Mouse (Mus musculus): ENCODE data around the gene Get4. TPM values are rescaled to one million over a fixed set of nuclear protein-coding genes. Genes with fewer than 3 reads are reported as not detected.
A peak's percentile ranks its signal among the peaks of the same experiment; 100 is the strongest.

The Get4 gene
- polyA plus RNA-seq, 1 experiment from 2014 or later, result 119 TPM

GRCm38 (mm10) chr5:139267661-139268060 lies 15.5 kb downstream of the Get4 start:
- 88% methylated on average over 4 of the region's 4 CpGs for WGBS
- no peak overlapping the region for H3K4me3 ChIP-seq
- H3K9me3 ChIP-seq, result no peaks in the 10 kb centered on the region
- no peak overlapping the region for H3K9ac ChIP-seq
- no peaks in the 10 kb centered on the region for H3K27me3 ChIP-seq
- ATAC-seq (ENCODE audit: low read depth), result no peak
- H3K4me1 ChIP-seq (replicated peaks), result peaks cover 18% of the 10 kb centered on the region
- no peak overlapping the region for H3K4me2 ChIP-seq
- peaks cover 66% of the 10 kb centered on the region for H3K36me3 ChIP-seq
- H3K27ac ChIP-seq (replicated peaks), result no peak overlapping the region

DNA sequence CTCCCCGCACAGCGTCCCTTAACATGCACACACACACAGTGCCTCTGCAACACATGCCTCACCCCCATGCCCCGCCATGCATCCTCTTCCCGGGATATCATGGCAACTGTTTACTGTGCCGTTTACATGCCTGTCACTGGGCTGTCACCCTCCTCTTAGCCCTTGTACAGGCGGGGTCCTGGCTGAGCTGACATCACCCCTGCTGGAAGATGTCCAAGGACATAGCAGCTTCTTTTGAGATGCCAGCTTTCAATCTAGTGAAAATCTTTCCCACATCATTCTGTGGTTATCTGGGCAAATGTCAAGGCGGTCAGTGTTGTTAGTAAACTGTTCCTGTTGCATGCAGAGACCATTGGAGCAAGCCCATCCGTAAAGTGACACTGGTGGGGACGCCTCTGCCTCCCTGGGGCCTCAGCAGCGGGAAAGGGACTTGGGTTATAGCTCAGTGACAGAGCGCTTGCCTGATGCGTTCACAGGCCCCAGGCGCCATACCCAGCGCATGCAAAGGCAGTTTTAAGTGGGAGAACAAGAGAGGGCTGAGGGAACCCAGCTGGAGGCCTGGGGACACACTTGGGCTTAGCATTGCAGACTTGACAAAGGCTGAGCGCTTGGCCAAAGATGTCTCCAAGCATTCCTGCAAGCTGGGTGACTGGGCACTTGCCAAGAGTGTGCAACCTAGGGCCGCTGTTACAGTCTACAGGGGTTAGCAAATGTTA lies 18.8 kb downstream of the Get4 start:
- Histone ChIP-seq H3K27me3 (no peaks in the 10 kb centered on the region), H3K36me3 (peaks cover 33% of the 10 kb centered on the region), H3K9me3 (no peaks in the 10 kb centered on the region), H3K9ac (no peak overlapping the region), H3K27ac (replicated peaks) (no peak overlapping the region; the same call in 1 of the 2 replicates), H3K4me1 (replicated peaks) (peaks cover 22% of the 10 kb centered on the region), H3K4me2 (no peak overlapping the region), H3K4me3 (no peak overlapping the region)
- ATAC-seq (ENCODE audit: low read depth), result no peak
- WGBS, result 59% methylated on average over 16 of the region's 16 CpGs

DNA sequence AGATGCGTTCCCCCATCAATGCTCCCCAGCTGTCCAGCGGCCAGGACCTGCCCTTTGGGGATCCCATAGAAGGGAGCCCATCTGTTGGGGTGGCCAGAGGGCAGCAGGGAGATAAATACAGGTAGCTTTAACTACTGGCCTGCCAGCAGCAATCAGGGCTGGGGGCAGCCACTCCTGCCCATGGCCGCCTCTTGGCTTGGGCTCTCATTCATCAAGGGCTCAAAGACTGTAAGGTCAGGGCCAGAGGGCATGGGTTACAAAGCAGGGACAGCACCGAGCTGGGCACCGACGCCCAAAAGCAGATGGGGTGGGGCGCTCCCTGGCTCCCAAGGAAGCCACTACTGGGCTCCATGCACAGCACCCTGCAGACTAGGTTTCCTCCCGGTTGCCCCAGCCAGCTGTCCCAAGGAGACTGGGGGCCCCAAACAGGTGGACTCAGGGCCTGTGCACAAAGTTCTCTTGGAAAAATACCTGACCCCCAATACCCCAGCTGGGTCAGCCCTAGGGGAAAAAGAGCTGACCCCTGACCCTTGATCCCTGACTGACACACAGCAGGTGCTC lies 19.9 kb downstream of the Get4 start:
- Histone ChIP-seq H3K4me2 (no peak overlapping the region), H3K9me3 (no peaks in the 10 kb centered on the region), H3K27me3 (no peaks in the 10 kb centered on the region), H3K9ac (no peak overlapping the region), H3K36me3 (peaks cover 22% of the 10 kb centered on the region), H3K27ac (replicated peaks) (no peak overlapping the region), H3K4me3 (no peak overlapping the region), H3K4me1 (replicated peaks) (peaks cover 22% of the 10 kb centered on the region)
- WGBS, result 36% methylated on average over 8 of the region's 8 CpGs
- ATAC-seq (ENCODE audit: low read depth), result no peak

DNA sequence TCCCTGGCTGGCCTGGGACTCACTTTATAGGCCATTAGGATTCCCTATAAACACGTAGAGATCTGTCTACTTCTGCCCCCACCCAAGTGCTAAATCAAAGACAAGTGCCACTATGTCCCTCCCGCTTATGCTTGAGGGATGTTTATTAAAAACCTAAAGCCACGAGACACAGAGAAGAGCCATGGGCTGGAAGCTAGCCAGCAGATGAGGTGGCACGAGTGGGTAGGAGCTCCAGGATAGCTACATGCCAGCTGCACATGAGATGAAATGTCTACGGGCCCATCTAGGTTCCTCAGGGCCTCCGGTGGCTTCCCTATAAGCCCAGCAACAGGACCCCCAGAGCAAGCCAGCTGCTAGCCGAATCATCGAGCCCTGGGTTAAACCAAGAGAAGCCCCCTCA lies 25.2 kb downstream of the Get4 start:
- H3K36me3 ChIP-seq, result no peaks in the 10 kb centered on the region
- H3K4me3 ChIP-seq, result no peak overlapping the region
- H3K27ac ChIP-seq (replicated peaks), result no peak overlapping the region
- no peak overlapping the region for H3K9ac ChIP-seq
- H3K4me1 ChIP-seq (replicated peaks), result peaks cover 17% of the 10 kb centered on the region
- H3K27me3 ChIP-seq, result no peaks in the 10 kb centered on the region
- 79% methylated on average over 8 of the region's 8 CpGs for WGBS
- H3K9me3 ChIP-seq, result no peaks in the 10 kb centered on the region
- no peak for ATAC-seq (ENCODE audit: low read depth)
- no peak overlapping the region for H3K4me2 ChIP-seq

GRCm38 (mm10) chr5:139281373-139282112 lies 29.4 kb downstream of the Get4 start:
- peaks cover 17% of the 10 kb centered on the region for H3K4me1 ChIP-seq (replicated peaks)
- 35% methylated on average over 10 of the region's 11 CpGs for WGBS
- H3K9ac ChIP-seq, result 0 out of 2 replicates have a peak overlapping the region, but pooled peaks have one; percentile 38
- no peaks in the 10 kb centered on the region for H3K9me3 ChIP-seq
- H3K27ac ChIP-seq (replicated peaks), result 0 out of 2 replicates have a peak overlapping the region, but pooled peaks have one; percentile 9
- H3K4me2 ChIP-seq, result no peak overlapping the region
- peak; percentile 36 for ATAC-seq (ENCODE audit: low read depth)
- H3K36me3 ChIP-seq, result no peaks in the 10 kb centered on the region
- no peak overlapping the region for H3K4me3 ChIP-seq
- H3K27me3 ChIP-seq, result no peaks in the 10 kb centered on the region

DNA sequence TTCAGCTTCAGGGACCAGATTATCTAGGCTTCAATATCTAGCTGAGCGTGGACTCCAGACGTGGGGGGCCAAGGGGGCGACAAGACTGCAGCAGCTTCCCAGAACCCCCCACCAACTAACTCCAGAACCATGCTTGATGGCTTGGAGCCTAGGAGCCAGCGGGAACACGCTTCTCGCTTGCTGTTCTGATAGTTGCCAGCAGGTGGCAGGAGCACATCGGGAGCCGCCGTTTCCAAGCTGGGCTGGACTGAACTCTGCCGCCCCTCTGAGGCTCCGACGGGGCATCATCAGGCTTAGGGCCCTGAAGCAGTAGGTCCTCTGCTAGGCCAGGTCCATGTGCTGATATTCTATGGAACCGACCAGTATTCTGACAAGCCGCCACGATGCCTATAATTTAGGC lies 30.1 kb downstream of the Get4 start:
- peaks cover 17% of the 10 kb centered on the region for H3K4me1 ChIP-seq (replicated peaks)
- no peak overlapping the region for H3K4me2 ChIP-seq
- no peak overlapping the region for H3K4me3 ChIP-seq
- ATAC-seq (ENCODE audit: low read depth), result peak; percentile 55
- WGBS, result 7% methylated on average over 15 of the region's 15 CpGs
- H3K36me3 ChIP-seq, result no peaks in the 10 kb centered on the region
- H3K27me3 ChIP-seq, result no peaks in the 10 kb centered on the region
- H3K9ac ChIP-seq, result peak overlapping the region; percentile 45
- no peaks in the 10 kb centered on the region for H3K9me3 ChIP-seq
- no peak overlapping the region for H3K27ac ChIP-seq (replicated peaks)

DNA sequence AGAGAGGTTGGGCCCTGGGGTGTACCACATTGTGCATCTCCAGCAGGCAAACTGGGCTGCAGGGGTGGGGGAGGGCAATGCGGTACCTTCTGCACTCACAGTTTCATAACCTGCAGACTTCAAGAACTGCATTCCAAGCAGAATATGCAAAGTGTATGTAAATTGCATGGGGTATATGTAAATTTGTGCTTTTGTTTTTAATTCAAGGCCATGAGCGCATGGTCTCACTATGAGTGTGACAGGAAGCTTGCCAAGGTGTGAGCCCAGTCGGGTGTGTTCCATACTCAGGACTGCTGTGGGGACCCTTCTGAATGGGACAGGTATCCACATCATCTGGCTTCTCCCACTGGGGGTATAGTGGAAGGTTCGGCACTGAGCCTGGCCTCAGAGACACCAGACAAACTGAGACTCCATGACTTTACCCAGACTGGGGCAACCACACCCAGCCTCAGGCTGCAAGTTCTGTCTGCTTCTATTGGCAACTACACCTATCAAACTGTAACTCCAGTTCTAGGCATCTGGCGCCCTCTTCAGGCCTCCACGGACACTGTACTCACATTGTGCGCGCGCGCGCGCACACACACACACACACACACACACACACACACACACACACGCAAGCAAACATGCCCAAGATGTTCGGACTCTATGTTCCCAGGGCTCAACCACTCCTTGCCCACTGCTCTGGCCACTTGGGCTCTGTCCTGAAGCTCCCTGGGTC lies 31.5 kb downstream of the Get4 start:
- Histone ChIP-seq H3K4me1 (replicated peaks) (peaks cover 17% of the 10 kb centered on the region), H3K4me3 (no peak overlapping the region), H3K9ac (no peak overlapping the region), H3K36me3 (no peaks in the 10 kb centered on the region), H3K27ac (replicated peaks) (no peak overlapping the region), H3K4me2 (no peak overlapping the region), H3K27me3 (no peaks in the 10 kb centered on the region), H3K9me3 (no peaks in the 10 kb centered on the region)
- no peak for ATAC-seq (ENCODE audit: low read depth)
- 96% methylated on average over 14 of the region's 14 CpGs for WGBS

DNA sequence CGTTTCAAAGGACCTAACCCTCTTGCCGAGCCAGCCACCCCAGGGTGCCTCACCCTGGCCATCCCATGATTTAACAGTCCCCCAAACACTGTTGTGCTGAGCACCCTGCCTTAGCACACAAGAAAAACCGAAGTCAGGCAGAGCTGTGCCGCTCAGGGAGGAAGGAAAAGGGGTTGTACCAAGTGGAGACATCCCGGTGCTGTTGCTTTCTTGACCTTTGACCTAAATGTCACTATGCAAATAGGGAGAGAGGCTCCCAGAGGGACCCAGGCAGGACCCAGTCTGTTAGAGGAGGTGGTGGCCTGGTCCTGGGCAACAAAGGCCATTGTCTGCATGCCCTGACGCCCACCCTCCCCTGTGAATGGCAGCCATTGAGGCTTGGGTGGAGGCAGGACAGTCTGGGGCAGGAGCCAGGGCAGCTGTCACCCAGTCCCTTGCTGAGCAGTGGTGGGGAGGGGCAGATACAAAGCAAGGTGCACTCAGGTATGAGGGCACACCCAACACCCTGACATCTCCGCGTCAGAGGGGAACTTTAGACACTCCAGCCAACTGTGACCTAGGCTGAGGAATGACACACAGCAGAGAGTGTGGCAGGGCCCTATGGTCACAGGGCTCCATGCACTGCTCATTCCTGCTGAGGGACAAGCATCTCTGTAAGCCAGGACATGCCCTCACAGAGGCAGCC lies 33.4 kb downstream of the Get4 start:
- H3K4me1 ChIP-seq (replicated peaks), result peaks cover 17% of the 10 kb centered on the region
- WGBS, result 56% methylated on average over 8 of the region's 8 CpGs
- no peaks in the 10 kb centered on the region for H3K27me3 ChIP-seq
- no peak overlapping the region for H3K4me2 ChIP-seq
- no peak for ATAC-seq (ENCODE audit: low read depth)
- no peak overlapping the region for H3K27ac ChIP-seq (replicated peaks)
- no peaks in the 10 kb centered on the region for H3K9me3 ChIP-seq
- no peaks in the 10 kb centered on the region for H3K36me3 ChIP-seq
- H3K9ac ChIP-seq, result 0 out of 2 replicates have a peak overlapping the region, but pooled peaks have one; percentile 17
- H3K4me3 ChIP-seq, result no peak overlapping the region

- WGBS, result 76% methylated on average over 14 of the region's 14 CpGs
- 0 out of 2 replicates have a peak overlapping the region, but pooled peaks have one; percentile 17 for H3K9ac ChIP-seq
These were observed 34.2 kb downstream of the Get4 start for GRCm38 (mm10) chr5:139286142-139286941.

DNA sequence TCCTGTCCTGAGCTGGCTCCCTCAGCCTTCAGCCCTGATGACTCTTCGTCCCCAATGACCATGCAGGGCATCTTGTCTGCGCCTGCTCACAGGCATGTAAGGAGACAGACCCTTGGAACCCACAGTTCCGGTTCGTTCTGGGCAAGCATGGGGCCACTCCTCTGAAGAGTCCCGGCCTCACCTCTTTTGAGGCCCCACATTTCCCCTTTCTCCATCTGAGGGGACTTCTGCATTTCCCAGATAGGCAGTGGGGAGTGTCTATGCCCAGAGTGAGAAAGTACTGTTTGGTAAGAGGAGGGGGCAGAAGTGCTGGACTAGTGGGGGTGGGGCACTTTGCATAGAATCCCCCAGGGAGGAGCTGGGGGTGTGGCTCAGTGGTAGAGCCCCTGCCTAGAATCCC lies 35.0 kb downstream of the Get4 start:
- no peak for ATAC-seq (ENCODE audit: low read depth)
- Histone ChIP-seq H3K4me1 (replicated peaks) (peaks cover 6% of the 10 kb centered on the region; the same call in 1 of the 2 replicates), H3K4me2 (no peak overlapping the region), H3K27me3 (no peaks in the 10 kb centered on the region), H3K4me3 (no peak overlapping the region), H3K9ac (no peak overlapping the region), H3K9me3 (no peaks in the 10 kb centered on the region), H3K36me3 (no peaks in the 10 kb centered on the region), H3K27ac (replicated peaks) (no peak overlapping the region)
- WGBS, result 91% methylated on average over 5 of the region's 5 CpGs

More at GRCm38 (mm10) chr5:139286142-139286941, 34.2 kb downstream of the Get4 start:
- Histone ChIP-seq H3K4me2 (no peak overlapping the region), H3K4me1 (replicated peaks) (peaks cover 14% of the 10 kb centered on the region), H3K4me3 (no peak overlapping the region), H3K9me3 (no peaks in the 10 kb centered on the region), H3K27me3 (no peaks in the 10 kb centered on the region), H3K27ac (replicated peaks) (no peak overlapping the region), H3K36me3 (no peaks in the 10 kb centered on the region)
- ATAC-seq (ENCODE audit: low read depth), result no peak

DNA sequence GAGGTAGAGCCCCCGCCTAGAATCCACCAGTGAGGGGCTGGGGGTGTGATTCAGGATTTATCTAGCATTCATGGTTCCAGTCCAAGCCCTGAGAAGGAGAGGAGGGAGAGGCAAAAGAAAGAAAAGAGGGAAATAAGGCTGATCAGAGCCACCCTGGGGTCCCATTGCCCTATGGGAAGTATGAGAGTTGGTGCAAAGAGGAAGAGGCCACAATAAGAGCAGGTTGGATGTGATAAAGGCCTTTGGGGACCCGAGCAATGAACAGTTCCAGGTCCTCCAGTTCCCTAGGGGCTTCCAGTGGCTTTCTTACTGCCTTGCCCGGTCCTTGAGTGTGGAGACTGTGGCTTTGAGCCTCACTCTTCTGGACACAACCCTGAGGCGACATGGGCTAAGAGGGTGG lies 35.7 kb downstream of the Get4 start:
- no peak overlapping the region for H3K4me2 ChIP-seq
- H3K4me1 ChIP-seq (replicated peaks), result 0 out of 2 replicates have a peak, but pooled peaks cover under 1% of the 10 kb centered on the region
- H3K4me3 ChIP-seq, result no peak overlapping the region
- H3K9me3 ChIP-seq, result no peaks in the 10 kb centered on the region
- ATAC-seq (ENCODE audit: low read depth), result no peak
- no peak overlapping the region for H3K27ac ChIP-seq (replicated peaks)
- no peaks in the 10 kb centered on the region for H3K27me3 ChIP-seq
- no peaks in the 10 kb centered on the region for H3K36me3 ChIP-seq
- WGBS, result 78% methylated on average over 4 of the region's 4 CpGs
- H3K9ac ChIP-seq, result no peak overlapping the region
